Mouse (Mus musculus) telencephalon, adult 2 months (tissue): ENCODE data around the gene Hist1h2ak.
"Not testable (repeated sequence)": the region's sequence is repeated elsewhere in the genome, so short reads cannot be mapped to it uniquely, and the experiment has no call there.

Experiments used
- DNase-seq: peaks from one replicate; pipeline ENCODE4 v3.0.0-alpha.2; 2011; ENCODE audit warnings: low read depth, low spot score

Gene Hist1h2ak

DNA sequence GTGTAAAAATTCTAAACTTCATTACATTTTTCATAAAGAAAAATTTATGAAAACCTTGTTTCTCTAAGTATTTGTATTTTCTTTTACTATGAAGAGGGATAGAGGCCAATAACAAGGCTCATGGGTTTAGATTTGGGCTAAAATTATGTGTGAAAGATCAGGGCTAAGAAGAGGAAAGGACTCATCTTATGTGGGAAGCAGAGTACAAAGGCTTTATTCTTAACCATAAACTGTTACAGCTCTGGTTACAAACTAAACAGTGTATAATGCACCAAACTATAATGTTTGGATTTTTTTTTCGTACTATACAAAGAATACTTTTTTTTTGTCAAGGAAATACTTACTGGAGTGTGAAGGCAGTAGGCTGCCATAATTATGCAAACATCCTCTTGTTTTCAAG lies 2.1 kb upstream of the Hist1h2ak start:
- DNase-seq: no peak

DNA sequence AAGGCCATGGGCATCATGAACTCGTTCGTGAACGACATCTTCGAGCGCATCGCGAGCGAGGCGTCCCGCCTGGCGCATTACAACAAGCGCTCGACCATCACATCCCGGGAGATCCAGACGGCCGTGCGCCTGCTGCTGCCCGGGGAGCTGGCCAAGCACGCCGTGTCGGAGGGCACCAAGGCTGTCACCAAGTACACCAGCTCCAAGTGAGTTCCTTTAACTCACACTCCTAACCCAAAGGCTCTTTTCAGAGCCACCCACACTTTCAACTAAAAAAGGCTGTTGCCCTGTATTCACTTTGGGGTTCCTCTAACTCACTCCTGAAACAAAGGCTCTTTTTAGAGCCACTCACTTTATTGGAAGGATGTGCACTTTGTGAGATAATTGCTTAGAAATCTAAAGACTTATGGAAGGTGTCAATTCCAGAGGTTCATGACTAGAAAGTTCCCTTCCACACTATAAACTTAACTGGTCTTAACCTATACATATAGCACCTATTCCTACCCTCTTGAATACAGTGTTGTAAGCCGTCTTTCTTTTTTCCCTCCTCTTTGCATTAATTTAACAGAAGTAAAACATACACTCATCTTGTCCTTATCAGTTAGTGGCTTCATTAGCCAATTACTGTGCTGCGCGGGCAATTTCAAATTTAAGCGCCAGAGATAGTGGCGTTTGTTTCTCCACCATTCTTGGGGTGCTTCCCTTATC lies 821 bp upstream of the Hist1h2ak start:
- DNase-seq: peak; percentile 22

DNA sequence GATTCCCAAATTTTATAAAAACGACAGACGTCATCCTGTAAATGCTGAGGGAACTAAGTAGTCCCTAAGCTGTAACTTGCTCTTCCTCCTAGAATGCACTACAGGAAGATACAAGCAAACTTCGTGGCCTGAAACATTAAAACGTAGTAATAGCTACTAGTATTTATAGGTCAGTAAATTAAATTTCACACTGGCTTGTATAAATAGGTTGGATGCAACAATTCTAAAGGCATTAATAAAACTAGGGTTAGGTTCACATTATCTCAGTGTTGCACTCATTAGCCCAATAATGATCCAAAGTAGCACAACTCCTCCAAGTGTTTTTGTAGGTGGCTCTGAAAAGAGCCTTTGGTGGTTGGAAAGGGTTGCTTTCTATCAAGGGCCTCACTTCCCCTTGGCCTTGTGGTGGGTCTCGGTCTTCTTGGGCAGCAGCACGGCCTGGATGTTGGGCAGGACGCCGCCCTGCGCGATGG lies 540 bp downstream of the Hist1h2ak start:
- peak; percentile 6 for DNase-seq

DNA sequence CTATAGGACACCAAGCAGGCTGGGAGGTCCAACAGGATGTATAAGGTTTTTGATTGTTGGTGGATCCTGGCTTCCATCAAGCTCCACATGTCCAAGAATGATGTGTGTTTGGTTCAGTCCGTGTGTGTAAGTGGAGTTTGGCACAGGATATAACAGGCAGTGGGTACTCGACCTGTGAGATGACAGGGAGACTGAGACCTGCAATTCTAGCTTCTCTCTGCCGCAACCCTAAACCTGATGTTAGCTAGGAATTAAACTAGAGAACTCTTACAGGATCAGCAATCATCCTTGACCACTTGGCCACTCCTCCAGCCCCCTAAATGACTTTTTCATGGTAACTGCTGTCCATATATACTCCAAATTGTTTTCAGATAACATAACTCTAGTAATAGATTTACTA lies 1.3 kb downstream of the Hist1h2ak start:
- no peak for DNase-seq

DNA sequence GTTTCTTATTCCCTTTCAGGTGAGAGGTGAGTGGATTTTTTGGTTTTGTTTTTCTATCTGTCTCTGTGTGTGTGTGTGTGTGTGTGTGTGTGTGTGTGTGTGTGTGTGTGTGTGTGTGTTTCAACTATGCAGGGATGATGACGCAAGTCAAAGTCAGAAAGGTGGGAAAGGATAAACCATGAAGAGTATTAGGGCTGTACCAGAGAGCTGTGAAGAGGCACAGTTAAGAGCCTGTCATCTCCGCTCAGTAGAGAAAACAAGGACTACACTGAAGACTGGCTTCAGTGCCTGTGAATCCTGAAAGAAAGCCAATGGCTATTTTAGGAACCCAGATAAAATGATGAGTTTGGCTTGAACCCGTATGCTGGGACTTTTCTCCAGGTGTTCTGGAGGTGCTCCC lies 1.8 kb downstream of the Hist1h2ak start:
- DNase-seq: no peak

DNA sequence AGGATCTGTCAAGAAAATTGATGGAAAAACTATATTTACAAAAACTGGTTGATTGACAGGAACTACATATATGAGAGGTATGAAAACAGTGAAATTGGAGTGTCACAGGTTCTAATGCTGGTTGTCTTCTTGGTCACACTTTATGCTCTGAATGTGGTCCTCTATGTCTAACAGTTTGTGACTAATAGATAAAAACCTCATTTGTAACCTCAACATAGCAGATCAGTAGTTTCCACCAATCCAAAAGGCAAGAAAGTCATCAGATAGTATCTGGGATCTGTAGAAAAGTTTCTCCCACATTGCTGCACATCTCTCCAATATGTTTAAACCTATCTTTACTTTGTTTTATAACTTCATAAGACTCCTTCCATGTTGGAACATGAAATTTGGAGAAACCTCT lies 2.2 kb downstream of the Hist1h2ak start:
- no peak for DNase-seq

DNA sequence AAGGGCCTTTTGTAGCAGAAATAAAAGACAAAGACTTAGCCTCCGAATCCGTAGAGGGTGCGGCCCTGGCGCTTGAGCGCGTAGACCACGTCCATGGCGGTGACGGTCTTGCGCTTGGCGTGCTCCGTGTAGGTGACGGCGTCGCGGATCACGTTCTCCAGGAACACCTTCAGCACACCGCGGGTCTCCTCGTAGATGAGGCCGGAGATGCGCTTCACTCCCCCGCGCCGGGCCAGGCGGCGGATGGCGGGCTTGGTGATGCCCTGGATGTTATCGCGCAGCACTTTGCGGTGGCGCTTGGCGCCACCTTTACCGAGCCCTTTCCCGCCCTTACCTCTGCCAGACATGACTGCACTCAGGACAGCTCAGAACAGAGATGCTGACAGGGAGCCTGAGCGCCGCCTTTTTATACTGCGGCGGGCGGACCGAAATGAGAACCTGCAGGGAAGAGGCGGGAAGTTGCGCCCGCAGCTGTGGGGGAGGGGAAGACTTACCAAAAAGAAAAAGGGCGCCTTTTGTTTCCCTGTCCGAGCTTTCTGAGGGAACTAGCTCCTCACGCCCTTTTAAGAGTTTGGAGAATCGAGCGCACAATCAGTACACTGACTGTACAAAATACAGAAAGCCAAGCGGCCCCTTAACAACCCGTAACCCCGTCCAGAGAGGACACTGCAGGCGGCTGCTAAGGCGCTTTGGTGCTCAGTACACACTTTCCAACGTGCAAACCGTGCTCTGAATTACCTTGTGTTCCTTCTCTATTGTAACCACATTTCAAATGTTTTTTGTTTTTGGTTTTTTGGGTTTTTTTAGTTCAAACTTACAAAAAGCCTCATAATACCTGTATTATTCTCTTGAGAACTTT lies 3.2 kb downstream of the Hist1h2ak start, which contains the start of gene Hist1h4k:
Hist1h4k (minus strand) TSS at position 347 of the 859 bp plus-strand sequence.
- peak; percentile 77 for DNase-seq

DNA sequence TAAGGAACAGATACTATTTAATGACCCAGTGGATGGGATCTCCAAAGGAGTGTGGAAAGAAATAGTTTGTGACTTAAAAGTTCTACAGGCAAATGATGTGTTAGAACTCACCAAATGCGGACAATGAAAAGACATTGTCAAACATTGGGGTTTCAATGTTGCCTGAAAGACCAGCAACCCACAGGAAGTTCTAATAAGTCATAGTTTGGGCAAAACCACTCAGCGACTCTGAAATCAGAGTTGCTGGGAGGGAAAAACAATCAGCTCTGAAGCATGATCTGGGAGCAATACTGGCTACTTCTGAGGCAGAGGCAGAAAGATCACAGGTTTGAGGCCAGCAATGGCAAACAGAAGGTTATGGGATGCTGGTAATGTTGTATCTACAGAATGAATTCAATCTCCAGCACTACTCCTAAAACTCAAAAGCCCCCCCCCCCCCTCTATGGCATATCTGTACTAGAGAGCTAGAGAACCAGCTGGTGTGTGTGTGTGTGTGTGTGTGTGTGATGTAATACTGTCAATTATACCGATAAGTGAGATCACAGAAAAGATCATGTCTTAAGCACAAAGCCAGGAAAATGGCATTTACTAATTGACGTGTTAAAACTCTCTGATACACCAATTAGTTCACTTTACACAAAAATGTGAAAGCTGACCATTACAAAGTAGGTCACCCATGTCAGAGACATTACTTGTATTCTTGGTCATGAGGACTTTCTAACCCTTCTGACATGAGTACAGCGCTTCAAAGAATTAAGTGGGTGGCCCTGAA lies 4.1 kb downstream of the Hist1h2ak start:
- DNase-seq: no peak

DNA sequence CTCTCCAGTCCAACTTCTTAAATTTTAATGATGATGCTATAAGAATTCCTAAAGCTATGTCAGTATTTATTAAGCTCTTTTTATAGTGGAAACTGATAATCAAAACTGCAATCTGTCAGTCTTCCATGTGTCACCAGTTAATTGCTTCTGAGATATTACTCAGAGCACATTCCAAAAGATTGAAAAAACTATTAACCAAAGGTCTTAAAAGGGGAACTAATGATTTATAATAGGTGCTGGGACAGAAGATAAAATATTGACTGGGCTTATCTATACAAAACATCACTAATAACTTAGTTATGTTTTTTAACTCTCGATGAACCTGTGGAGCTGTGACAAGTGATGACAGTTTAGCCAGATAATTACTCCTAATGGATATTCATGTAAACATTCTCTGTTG lies 8.6 kb downstream of the Hist1h2ak start:
- DNase-seq: no peak

DNA sequence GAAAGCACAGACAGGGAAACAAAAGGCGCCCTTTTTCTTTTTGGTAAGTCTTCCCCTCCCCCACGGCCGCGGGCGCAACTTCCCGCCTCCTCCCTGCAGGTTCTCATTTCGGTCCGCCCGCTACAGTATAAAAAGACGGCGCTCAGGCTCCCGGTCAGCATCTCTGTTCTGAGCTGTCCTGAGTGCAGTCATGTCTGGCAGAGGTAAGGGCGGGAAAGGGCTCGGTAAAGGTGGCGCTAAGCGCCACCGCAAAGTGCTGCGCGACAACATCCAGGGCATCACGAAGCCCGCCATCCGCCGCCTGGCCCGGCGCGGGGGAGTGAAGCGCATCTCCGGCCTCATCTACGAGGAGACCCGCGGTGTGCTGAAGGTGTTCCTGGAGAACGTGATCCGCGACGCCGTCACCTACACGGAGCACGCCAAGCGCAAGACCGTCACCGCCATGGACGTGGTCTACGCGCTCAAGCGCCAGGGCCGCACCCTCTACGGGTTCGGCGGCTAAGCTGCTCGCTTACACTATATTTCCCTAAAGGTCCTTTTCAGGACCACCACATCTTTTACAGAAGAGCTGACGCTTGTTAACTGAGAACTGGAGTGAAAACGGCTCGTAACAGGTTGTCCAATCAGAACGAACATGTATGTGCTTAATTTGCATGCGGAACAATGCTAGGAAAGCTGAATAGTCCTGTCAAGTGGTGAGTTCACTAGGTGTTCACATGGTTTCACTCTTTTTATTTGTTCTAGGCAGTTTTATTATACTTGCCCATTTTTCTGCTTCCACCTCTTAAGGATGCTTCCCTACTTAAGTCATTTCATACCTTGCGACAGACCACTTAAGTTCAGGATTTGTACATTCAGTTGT lies 18.5 kb downstream of the Hist1h2ak start, which contains the start of gene Hist1h4j:
Hist1h4j (plus strand) TSS at position 159 of the 862 bp plus-strand sequence.
- not testable (repeated sequence) for DNase-seq

DNA sequence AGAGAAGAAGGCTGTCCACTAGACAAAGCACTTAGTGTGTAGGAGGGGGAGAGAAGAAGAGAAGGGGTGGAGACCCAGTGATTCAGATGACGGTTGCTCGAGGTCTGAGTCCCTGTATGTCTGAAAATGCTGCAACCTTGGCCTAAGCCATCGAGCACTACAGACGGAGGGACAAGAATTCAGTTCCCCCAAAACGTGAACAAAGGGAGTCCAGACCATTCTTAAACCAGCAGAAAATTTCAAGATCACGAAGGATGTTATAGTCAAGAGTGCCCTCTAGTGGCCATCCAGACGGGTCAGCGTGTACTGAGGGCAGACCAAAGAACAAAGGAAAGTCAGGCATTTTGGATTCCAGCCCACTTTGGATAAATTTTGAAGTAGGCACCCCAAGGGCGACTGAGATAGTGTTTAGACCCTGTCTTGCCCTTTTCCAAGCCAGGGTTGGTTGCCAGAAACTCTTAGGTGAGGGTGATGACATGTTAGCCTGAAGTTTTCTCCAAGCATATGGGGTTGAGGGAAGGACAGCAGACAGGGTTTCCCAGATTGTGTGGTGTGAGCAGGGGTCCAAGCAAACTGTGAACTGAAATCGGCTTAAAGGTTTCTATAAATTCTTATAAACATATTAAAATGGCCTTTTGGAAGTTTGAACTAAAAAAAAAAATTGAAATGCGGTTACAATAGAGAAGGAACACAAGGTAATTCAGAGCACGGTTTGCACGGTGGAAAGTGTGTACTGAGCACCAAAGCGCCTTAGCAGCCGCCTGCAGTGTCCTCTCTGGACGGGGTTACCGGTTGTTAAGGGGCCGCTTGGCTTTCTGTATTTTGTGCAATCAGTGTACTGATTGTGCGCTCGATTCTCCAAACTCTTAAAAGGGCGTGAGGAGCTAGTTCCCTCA lies 19.4 kb downstream of the Hist1h2ak start:
- DNase-seq: no peak

DNA sequence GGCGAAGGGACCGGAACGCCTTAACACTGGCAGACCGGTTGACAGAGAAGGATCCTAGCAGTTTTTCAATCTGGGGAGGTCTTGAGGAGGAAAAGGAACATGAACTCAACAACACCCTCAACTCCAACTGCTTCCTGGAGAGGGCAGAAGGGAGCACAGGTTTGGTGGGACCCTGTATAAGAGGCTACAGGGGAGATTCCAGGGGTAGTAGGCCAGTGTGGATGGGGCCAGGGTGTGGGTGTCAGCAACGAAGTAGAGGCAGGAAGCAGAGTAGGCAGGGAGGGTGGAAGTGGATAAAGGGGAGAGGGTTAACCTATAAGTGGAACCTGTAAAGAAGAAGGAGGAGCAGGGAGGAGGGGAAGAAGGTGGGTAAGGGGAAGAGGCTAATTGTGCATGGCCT lies 20.2 kb downstream of the Hist1h2ak start:
- no peak for DNase-seq

DNA sequence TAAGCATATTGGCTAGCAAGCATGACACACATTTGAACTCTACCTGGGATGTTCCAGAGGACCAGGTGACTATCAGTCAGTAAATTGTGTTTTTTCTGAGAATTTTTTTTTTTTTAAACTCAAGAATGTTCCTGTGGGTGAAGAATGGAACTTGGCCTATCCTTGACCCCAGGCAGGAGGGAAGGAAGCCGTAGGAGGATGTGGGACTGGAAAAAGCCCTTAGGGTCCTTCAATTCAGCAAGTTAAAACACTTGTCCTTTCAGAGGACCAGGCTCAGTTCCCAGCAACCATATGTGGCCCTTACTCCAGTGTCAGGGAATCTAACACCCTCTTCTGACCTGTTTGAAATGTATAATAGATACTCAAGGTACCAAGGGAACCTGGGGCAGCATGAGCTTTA lies 24.1 kb downstream of the Hist1h2ak start:
- no peak for DNase-seq

DNA sequence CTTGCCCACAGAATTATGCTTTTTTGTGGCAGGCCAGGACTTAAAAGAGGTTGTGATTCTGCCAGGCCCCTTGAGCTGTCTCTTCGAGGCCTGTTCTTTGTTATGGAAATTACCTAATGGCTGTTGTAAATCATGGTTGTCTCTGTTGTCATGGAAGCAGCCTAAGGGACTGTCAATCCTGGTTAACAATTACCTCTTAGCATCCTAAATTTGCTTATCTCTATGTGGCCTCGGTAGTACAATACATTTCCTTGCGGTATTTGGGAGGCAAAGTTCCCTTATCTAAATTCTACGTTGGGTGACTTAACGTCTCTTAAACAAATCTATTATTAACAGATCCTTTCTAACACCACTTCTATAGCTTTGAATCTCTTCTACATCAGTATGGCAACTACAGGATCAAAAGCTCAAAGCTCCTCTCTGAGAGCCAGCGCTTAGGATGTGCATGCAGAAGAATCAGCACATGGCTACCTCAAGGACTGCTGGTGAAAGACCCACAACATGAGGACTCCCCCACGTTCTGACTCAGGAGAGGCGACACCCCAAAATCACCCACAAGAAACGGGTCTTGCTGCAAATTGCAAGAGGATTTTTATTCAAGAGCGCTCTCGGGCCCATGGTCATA lies 25.6 kb downstream of the Hist1h2ak start:
- no peak for DNase-seq

DNA sequence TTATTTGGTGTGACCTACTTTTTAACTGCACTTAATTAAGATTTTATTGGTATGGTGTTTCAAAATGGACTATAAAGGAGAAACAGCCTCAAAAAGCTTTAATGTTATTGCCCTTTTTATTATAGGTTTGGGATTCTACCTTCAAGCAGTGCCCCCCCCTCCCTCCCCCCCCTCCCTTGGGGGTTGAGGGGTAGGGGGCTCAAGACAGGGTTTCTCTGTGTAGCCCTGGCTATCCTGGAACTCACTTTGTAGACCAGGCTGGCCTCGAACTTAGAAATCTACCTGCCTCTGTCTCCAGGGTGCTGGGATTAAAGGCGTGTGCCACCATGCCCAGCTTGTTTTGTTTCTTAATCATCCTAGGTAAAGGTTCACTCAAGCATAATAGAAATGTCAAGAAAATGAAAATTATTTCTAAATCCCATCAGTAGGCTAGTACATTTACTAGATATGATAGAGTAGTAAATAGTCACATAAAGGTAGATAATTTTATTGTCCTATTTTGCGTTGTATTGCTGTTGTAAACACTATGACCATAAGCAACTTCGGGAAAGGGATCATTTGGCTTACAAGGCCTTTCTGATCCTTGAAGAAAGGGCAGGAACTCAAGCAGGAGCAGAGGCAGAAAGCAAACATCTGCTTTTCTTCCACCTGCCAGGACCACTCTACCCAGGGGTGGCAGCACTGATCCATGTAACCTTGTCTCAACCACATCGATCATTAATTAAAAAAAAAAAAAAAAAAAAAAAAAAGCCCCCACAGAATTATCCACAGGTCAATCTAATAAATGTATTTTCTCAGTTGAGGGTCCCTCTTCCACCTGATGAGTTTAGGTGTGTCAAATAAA lies 30.4 kb downstream of the Hist1h2ak start:
- DNase-seq: no peak

DNA sequence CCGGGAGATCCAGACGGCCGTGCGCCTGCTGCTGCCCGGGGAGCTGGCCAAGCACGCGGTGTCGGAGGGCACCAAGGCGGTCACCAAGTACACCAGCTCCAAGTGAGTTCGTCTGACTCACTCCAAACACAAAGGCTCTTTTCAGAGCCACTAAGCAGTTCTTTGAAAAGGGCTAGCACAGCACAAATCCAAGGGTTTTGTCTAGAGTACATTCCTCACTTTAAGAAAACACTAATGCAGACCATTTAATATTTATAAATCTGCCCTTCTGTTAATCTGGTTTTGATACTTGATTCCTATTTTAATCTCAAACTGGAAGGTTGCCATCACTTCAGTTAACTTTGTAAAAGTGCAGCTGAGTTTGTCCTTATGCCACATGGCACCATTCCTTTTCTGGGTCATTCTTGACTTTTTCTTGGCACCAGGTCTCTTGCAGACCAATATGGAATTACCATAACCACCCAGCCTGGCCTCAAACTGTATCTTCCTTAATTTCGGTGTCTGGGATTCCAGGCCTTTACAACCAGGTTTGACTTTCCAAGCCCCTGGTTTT lies 31.2 kb downstream of the Hist1h2ak start:
- no peak for DNase-seq

DNA sequence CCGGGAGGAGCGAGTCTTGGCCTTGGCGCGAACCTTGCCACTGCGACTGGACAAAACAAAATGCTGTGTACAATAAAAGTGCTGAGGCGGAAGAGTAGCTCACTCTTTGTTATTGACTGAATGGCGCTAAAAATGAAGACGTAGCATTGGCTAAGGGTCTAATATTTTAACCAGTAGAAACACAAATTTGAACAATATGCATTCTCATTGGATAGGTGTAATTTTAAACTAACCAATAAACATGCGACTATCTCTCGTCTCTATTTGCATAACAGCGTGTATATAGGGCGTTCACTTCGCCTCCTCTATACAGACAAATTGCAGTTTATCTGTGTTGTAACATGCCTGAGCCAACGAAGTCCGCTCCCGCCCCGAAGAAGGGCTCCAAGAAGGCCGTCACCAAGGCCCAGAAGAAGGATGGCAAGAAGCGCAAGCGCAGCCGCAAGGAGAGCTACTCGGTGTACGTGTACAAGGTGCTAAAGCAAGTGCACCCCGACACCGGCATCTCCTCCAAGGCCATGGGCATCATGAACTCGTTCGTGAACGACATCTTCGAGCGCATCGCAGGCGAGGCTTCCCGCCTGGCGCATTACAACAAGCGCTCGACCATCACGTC lies 31.8 kb downstream of the Hist1h2ak start, which contains the start of gene Hist1h2bm:
Hist1h2bm (plus strand) TSS at position 288 of the 616 bp plus-strand sequence.
- peak; percentile 95 for DNase-seq
